Mouse (Mus musculus): ENCODE results near the gene Cpn1.

DNA sequence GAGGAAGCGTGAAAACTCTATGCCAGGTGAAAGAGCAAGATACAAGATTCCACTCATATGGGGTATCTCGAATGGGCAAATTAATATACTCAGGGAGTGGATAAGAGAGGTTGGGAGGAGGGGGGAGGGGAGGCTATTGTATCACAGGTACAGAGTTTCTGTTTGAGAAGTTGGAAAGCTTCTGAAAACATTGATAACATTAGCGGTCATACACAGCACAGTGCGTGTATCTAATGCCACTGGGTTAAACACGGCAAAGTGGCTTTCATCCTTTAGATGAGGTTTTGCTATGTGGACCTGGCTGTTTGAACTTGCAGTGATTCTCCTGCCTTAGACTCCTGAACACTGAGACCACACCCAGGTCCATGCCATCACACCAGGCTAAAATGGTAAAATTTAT, 43.7 kb upstream of the Cpn1 start:
- TF ChIP-seq POLR2A (IDR thresholded peaks at IDR 0.05; ENCODE audit: borderline replicate concordance, control insufficient read depth, low read depth, low read length) = no peak
- TF ChIP-seq CTCF (IDR thresholded peaks at IDR 0.05; ENCODE audit: control insufficient read depth, insufficient read depth, low read length) = no peak
